Mouse (Mus musculus) ES-Bruce4 (cell line): ENCODE results near the gene Eif4g3.
A peak's percentile ranks its signal among the peaks of the same experiment; 100 is the strongest.

ENCODE experiments used
- CTCF ChIP-seq: IDR thresholded peaks from one replicate; pipeline ENCODE4 v1.8.1; 2011; ENCODE audit warnings: low read depth, low read length
- EP300 ChIP-seq: IDR thresholded peaks from 2 replicates; pipeline ENCODE4 v1.6.1; 2011; ENCODE audit warnings: low read depth, low read length; ENCODE audit not compliant: insufficient read depth
- POLR2A ChIP-seq: IDR thresholded peaks from one replicate; pipeline ENCODE4 v1.8.1; 2011; ENCODE audit warnings: low read length; ENCODE audit not compliant: insufficient read depth

DNA sequence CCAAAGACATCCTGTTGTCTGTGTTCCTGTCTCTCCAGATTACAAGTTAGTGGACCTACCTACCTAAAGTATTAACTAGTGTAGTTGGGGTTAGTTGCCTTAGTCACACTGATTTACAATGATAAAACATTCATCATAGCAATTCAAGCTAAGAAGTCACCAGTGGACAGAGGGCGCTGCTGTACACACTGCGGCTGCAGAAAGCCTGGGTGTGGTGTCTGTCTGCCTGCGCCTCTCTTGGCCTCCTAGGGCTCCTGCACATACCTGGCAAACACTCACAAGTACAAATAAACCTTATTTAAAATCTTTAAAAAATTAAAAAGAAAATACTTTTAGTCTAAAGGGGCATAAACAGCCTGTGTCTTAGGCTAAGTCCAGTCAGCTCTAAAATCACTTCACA, 47.8 kb downstream of the Eif4g3 start:
- TF ChIP-seq CTCF (peak; percentile 74), EP300 (no peak), POLR2A (no peak)
